Mouse (Mus musculus) liver, adult 2 months (tissue): ENCODE results near the gene Fgd5.

Experiments
- CTCF ChIP-seq: fragments of 200-500 bp; IDR thresholded peaks from 2 replicates; pipeline ENCODE4 v1.5.1; 2011; ENCODE audit warnings: low read depth, low read length, control low read depth
- POLR2A ChIP-seq: fragments of 200-500 bp; IDR thresholded peaks from 2 replicates; pipeline ENCODE4 v1.6.1; 2011; ENCODE audit warnings: low read length, control low read depth; ENCODE audit not compliant: insufficient read depth; ENCODE audit errors: extremely low read depth

DNA sequence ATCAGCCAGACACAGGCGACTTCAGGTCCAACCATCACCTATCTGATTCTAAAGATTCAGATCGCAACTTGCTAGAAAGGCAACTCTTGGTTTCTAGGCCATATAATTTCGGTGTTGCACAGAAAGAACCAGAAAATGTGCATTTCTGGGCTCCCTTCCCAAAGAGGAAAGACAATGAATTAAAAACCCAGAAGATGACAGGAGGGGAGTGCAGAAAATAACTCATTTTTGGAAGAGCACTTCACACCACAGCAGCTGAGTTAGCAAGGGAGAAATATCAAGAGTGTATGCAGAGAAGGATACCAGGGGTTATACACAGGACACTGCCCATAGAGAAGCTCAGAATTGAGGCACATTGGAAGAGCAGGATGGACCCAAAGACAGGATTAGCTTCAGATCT is 106.3 kb downstream of the Fgd5 start:
- TF ChIP-seq CTCF (no peak), POLR2A (no peak)
